Comparison of ENCODE assay signal across 7 mouse cellular contexts in genomic region chr10:121309801-121310510, GRCm38 (mm10). TPM values are rescaled to one million over a fixed set of nuclear protein-coding genes. Genes with fewer than 3 reads are reported as not detected.
A peak's percentile ranks its signal among the peaks of the same experiment; 100 is the strongest.
DNase-seq lines count a peak whose midpoint lies in the region; ATAC-seq and TF ChIP-seq lines count a peak whose summit lies in the region.

No protein-coding gene starts in this region.

- no peak for ATAC-seq in megakaryocyte, adult 5-6 weeks (ENCODE audit: poor library complexity, severe bottlenecking)
- ATAC-seq in hindbrain, embryonic 14.5 days (ENCODE audit: low FRiP score) = peak; percentile 46
- ATAC-seq in midbrain, embryonic 15.5 days (replicated peaks) = peak; percentile 74

- no peaks in the 10 kb centered on the region for H3K36me3 ChIP-seq in megakaryocyte, embryonic 14.5 days (replicated peaks; ENCODE audit: low read length)
- no peaks in the 10 kb centered on the region for H3K36me3 ChIP-seq in hindbrain, embryonic 14.5 days (replicated peaks; ENCODE audit: control insufficient read depth, insufficient read depth)
- H3K36me3 ChIP-seq in midbrain, embryonic 15.5 days (replicated peaks) = no peaks in the 10 kb centered on the region; the same call in 1 of the 2 replicates

- TF ChIP-seq CTCF in cortical plate, adult 2 months (IDR thresholded peaks at IDR 0.05; ENCODE audit: extremely low read depth, insufficient read depth, low read length) = no peak

- 0 out of 2 replicates have a peak, but pooled peaks have one; percentile 20 for TF ChIP-seq POLR2A in cortical plate, adult 2 months (IDR thresholded peaks at IDR 0.05; ENCODE audit: extremely low read depth, insufficient read depth, low read length)

- H3K27me3 ChIP-seq in megakaryocyte, embryonic 14.5 days (replicated peaks) = peaks cover 81% of the 10 kb centered on the region
- no peaks in the 10 kb centered on the region for H3K27me3 ChIP-seq in hindbrain, embryonic 14.5 days (ENCODE audit: control insufficient read depth, insufficient read depth, low read length)
- H3K27me3 ChIP-seq in midbrain, embryonic 15.5 days (replicated peaks) = peaks cover 5% of the 10 kb centered on the region; the same call in 1 of the 2 replicates

- DNase-seq in hindbrain, embryonic 14.5 days (ENCODE audit: low spot score) = peak; percentile 59
- DNase-seq in layer of hippocampus, postnatal 10 days (ENCODE audit: low spot score in 2 of 2) = no peak
- DNase-seq in frontal cortex, postnatal 25 days (ENCODE audit: low spot score in 2 of 2) = no peak

- H3K9me3 ChIP-seq in megakaryocyte, embryonic 14.5 days = peaks cover 10% of the 10 kb centered on the region; the same call in 1 of the 2 replicates
- H3K9me3 ChIP-seq in hindbrain, embryonic 14.5 days (ENCODE audit: control insufficient read depth, low read length) = no peaks in the 10 kb centered on the region
- H3K9me3 ChIP-seq in midbrain, embryonic 15.5 days = no peaks in the 10 kb centered on the region

- peaks cover 23% of the 10 kb centered on the region for H3K4me1 ChIP-seq in megakaryocyte, embryonic 14.5 days
- peaks cover 4% of the 10 kb centered on the region; the same call in 1 of the 2 replicates for H3K4me1 ChIP-seq in cortical plate, adult 2 months (ENCODE audit: control insufficient read depth, insufficient read depth, low read length)
- peaks cover 19% of the 10 kb centered on the region for H3K4me1 ChIP-seq in hindbrain, embryonic 14.5 days (replicated peaks; ENCODE audit: control insufficient read depth, insufficient read depth, low read length)
- H3K4me1 ChIP-seq in midbrain, embryonic 15.5 days = peaks cover 21% of the 10 kb centered on the region

- peak overlapping the region; percentile 98 for H3K27ac ChIP-seq in cortical plate, adult 2 months (ENCODE audit: insufficient read depth, low read length)
- peak overlapping the region; percentile 94 for H3K27ac ChIP-seq in hindbrain, embryonic 14.5 days
- H3K27ac ChIP-seq in midbrain, embryonic 15.5 days = peak overlapping the region; percentile 93

- peak overlapping the region; percentile 96 for H3K9ac ChIP-seq in hindbrain, embryonic 14.5 days
- peak overlapping the region; percentile 83 for H3K9ac ChIP-seq in midbrain, embryonic 15.5 days

- under 1% methylated on average over 32 of the region's 32 CpGs for WGBS in hindbrain, embryonic 14.5 days
- WGBS in midbrain, embryonic 15.5 days = 0% methylated on average over 32 of the region's 32 CpGs

- peak overlapping the region; percentile 60 for H3K4me2 ChIP-seq in hindbrain, embryonic 14.5 days (replicated peaks)
- peak overlapping the region; percentile 81 for H3K4me2 ChIP-seq in midbrain, embryonic 15.5 days

- peak overlapping the region; percentile 87 for H3K4me3 ChIP-seq in megakaryocyte, embryonic 14.5 days (replicated peaks)
- H3K4me3 ChIP-seq in cortical plate, adult 2 months (ENCODE audit: insufficient read depth, low read length) = peak overlapping the region; percentile 100
- H3K4me3 ChIP-seq in hindbrain, embryonic 14.5 days (replicated peaks; ENCODE audit: low read length) = peak overlapping the region; percentile 87
- H3K4me3 ChIP-seq in midbrain, embryonic 15.5 days = peak overlapping the region; percentile 70

RNA-seq across cellular contexts. Expression of gene Tbc1d30, which starts 41.1 kb away (rescaled TPM):
- polyA plus RNA-seq in megakaryocyte, embryonic 14.5 days (2012; ENCODE audit: insufficient read depth, low replicate concordance) = not detected in 2 replicates
- total RNA-seq in megakaryocyte, adult 5-6 weeks (2015) = 0.23 and 0.42 TPM in 2 replicates
- total RNA-seq in megakaryocyte, adult 5-6 weeks (2017) = 0.40 and 1.8 TPM in 2 replicates
- 48.6 and 49.1 TPM in 2 replicates for polyA plus RNA-seq in cortical plate, adult 2 months (2012; rRNA removed)
- 24.8 and 26.6 TPM in 2 replicates for polyA plus RNA-seq in hindbrain, embryonic 14.5 days (2014; fragmentation: Nextera tagmentation; extraction: Ambion mirVana)
- 12.7 and 14.1 TPM in 2 replicates for polyA plus RNA-seq in midbrain, embryonic 15.5 days (2015; fragmentation: Nextera tagmentation; extraction: Ambion mirVana)
- 10 to 100 TPM; 42.0 to 44.1 TPM for total RNA-seq in layer of hippocampus, postnatal 10 days (2021)

RNA-seq across cellular contexts. Expression of gene Gns, which starts 54.9 kb away (rescaled TPM):
- polyA plus RNA-seq in megakaryocyte, embryonic 14.5 days (2012; ENCODE audit: insufficient read depth, low replicate concordance) = 17.6 and 33.3 TPM in 2 replicates
- total RNA-seq in megakaryocyte, adult 5-6 weeks (2015) = 41.1 and 48.9 TPM in 2 replicates
- total RNA-seq in megakaryocyte, adult 5-6 weeks (2017) = 33.8 and 40.7 TPM in 2 replicates
- polyA plus RNA-seq in cortical plate, adult 2 months (2012; rRNA removed) = 44.7 and 46.8 TPM in 2 replicates
- polyA plus RNA-seq in hindbrain, embryonic 14.5 days (2014; fragmentation: Nextera tagmentation; extraction: Ambion mirVana) = 53.1 and 54.3 TPM in 2 replicates
- 38.8 and 40.7 TPM in 2 replicates for polyA plus RNA-seq in midbrain, embryonic 15.5 days (2015; fragmentation: Nextera tagmentation; extraction: Ambion mirVana)
- total RNA-seq in layer of hippocampus, postnatal 10 days (2021) = 10 to 100 TPM; 75.8 to 79.0 TPM

Comparison
In these comparisons a context has a peak if more than half of its experiments do, and no peak if none do; other contexts are left out.
1. RNA of gene Tbc1d30, which starts 41.1 kb away (polyA plus RNA-seq): 48.6 to 49.1 TPM in cortical plate, adult 2 months, 24.8 to 26.6 TPM in hindbrain, embryonic 14.5 days and 12.7 to 14.1 TPM in midbrain, embryonic 15.5 days; not detected in megakaryocyte, embryonic 14.5 days; every median in the first group is over 10 times any median in the second.
2. Peak in every context shown above with its lines, with median percentiles within 50 percentile points of each other: H3K4me3 ChIP-seq and H3K27ac ChIP-seq.